Mouse (Mus musculus) C2C12 (cell line): ENCODE measurements around the gene Icmt.

ENCODE experiments used
- CEBPB ChIP-seq: IDR thresholded peaks from one replicate; pipeline ENCODE4 v1.6.1; 2011; ENCODE audit warnings: low read depth, mild to moderate bottlenecking, control low read depth, moderate library complexity
- CTCF ChIP-seq: IDR thresholded peaks from one replicate; pipeline ENCODE4 v1.5.1; 2011; ENCODE audit not compliant: control insufficient read depth, insufficient read depth, insufficient read length
- FOSL1 ChIP-seq: IDR thresholded peaks from one replicate; pipeline ENCODE4 v1.8.0; 2011; ENCODE audit warnings: mild to moderate bottlenecking, low read length; ENCODE audit not compliant: poor library complexity, insufficient read depth, severe bottlenecking
- MAX ChIP-seq: IDR thresholded peaks from one replicate; pipeline ENCODE4 v1.6.1; 2011; ENCODE audit warnings: mild to moderate bottlenecking, control low read depth
- MYOD1 ChIP-seq: IDR thresholded peaks from one replicate; pipeline ENCODE4 v1.6.1; 2011; ENCODE audit warnings: low read depth; ENCODE audit not compliant: control insufficient read depth, insufficient read length
- MYOG ChIP-seq: IDR thresholded peaks from one replicate; pipeline ENCODE4 v1.6.1; 2011; ENCODE audit not compliant: control insufficient read depth, insufficient read length; ENCODE audit errors: extremely low read depth
- USF1 ChIP-seq: IDR thresholded peaks from one replicate; pipeline ENCODE4 v1.6.1; 2011; ENCODE audit warnings: low read depth, mild to moderate bottlenecking, control low read depth, moderate library complexity

- TF ChIP-seq CTCF (no peak), MAX (no peak), MYOG (no peak), USF1 (no peak), CEBPB (no peak), FOSL1 (no peak), MYOD1 (no peak)
Measured at GRCm38 (mm10) chr4:152250615-152251014, 46.4 kb upstream of the Icmt start.
